15 mouse cellular contexts compared by ENCODE assay signal in genomic region chr13:101153760-101154159, GRCm38 (mm10).
"Had no signal": no experiment of that assay in that cellular context is flagged by ENCODE, and none has a peak within 500 bp of the region (broad histone marks: within the 10 kb centered on the region; RNA-seq: fewer than 3 reads in every experiment).

No protein-coding gene starts in this region.

- H3K9me3 ChIP-seq: midbrain, embryonic 10.5 days; midbrain, embryonic 13.5 days; midbrain, embryonic 15.5 days; neural tube, embryonic 12.5 days had no signal

- DNase-seq: lung, adult 18-20 months; lung, embryonic 14.5 days; lung, postnatal 10 days; lung, postnatal 4 days; right cerebral cortex, adult 18-20 months; right cerebral cortex, postnatal 25 days; right cerebral cortex, postnatal 4 days; spleen, adult 18-20 months; thymus, adult 18-20 months; thymus, postnatal 14 days; thymus, postnatal 36 days had no signal

- H3K4me1 ChIP-seq: midbrain, embryonic 10.5 days; midbrain, embryonic 13.5 days; midbrain, embryonic 15.5 days; neural tube, embryonic 12.5 days had no signal

- H3K27me3 ChIP-seq: midbrain, embryonic 13.5 days; midbrain, embryonic 15.5 days; neural tube, embryonic 12.5 days had no signal

- H3K4me3 ChIP-seq: midbrain, embryonic 10.5 days; midbrain, embryonic 13.5 days; midbrain, embryonic 15.5 days; neural tube, embryonic 12.5 days had no signal

- H3K27ac ChIP-seq: midbrain, embryonic 10.5 days; midbrain, embryonic 13.5 days; midbrain, embryonic 15.5 days; neural tube, embryonic 12.5 days had no signal

- ATAC-seq: midbrain, embryonic 13.5 days; midbrain, embryonic 15.5 days had no signal

- H3K9ac ChIP-seq: lung, embryonic 14.5 days; midbrain, embryonic 13.5 days; midbrain, embryonic 15.5 days; neural tube, embryonic 12.5 days had no signal

- H3K36me3 ChIP-seq: midbrain, embryonic 10.5 days; midbrain, embryonic 13.5 days; midbrain, embryonic 15.5 days; neural tube, embryonic 12.5 days had no signal

- H3K4me2 ChIP-seq: lung, embryonic 14.5 days; midbrain, embryonic 13.5 days; midbrain, embryonic 15.5 days; neural tube, embryonic 12.5 days had no signal
